Mouse (Mus musculus) heart, embryonic 16.5 days (tissue): ENCODE results near the gene Snd1. TPM values are rescaled to one million over a fixed set of nuclear protein-coding genes. Genes with fewer than 3 reads are reported as not detected.

Experiments
- ATAC-seq: fragments of 200-750 bp; cut with Nextera tagmentation; replicated peaks from 2 replicates; pipeline ENCODE4 v1.8.0; 2017; ENCODE audit warnings: moderate number of reproducible peaks; ENCODE audit not compliant: insufficient read depth, low FRiP score; ENCODE audit errors: extremely low read depth
- H3K27ac ChIP-seq: fragments of 300-500 bp; sonication (generic); 2 replicates; pipeline ENCODE4 v1.5.1; 2014; ENCODE audit warnings: mild to moderate bottlenecking, low read length, control low read depth, moderate library complexity
- H3K27me3 ChIP-seq: fragments of 300-500 bp; sonication (generic); 2 replicates; pipeline ENCODE4 v1.6.1; 2014; ENCODE audit warnings: low read length, mixed read lengths; ENCODE audit not compliant: control insufficient read depth, insufficient read depth
- H3K36me3 ChIP-seq: fragments of 300-500 bp; sonication (generic); 2 replicates; pipeline ENCODE4 v1.6.1; 2014; ENCODE audit not compliant: control insufficient read depth, insufficient read depth
- H3K4me1 ChIP-seq: fragments of 300-500 bp; sonication (generic); 2 replicates; pipeline ENCODE4 v1.6.1; 2014; ENCODE audit warnings: low read length, mixed read lengths; ENCODE audit not compliant: control insufficient read depth, insufficient read depth
- H3K4me2 ChIP-seq: fragments of 300-500 bp; sonication (generic); 2 replicates; pipeline ENCODE4 v1.6.1; 2014; ENCODE audit warnings: low read depth, mild to moderate bottlenecking, control low read depth, low read length
- H3K4me3 ChIP-seq: fragments of 300-500 bp; sonication (generic); 2 replicates; pipeline ENCODE4 v1.5.1; 2014; ENCODE audit warnings: mild to moderate bottlenecking, control low read depth, low read length
- H3K9ac ChIP-seq: fragments of 300-500 bp; sonication (generic); 2 replicates; pipeline ENCODE4 v1.6.1; 2014; ENCODE audit warnings: low read length, control low read depth
- H3K9me3 ChIP-seq: fragments of 300-500 bp; sonication (generic); replicated peaks from 2 replicates; pipeline ENCODE4 v1.6.1; 2016; ENCODE audit warnings: low read length; ENCODE audit not compliant: control insufficient read depth
- WGBS: fragments of 180-500 bp; shearing (Covaris S2); extraction: QIAGEN DNeasy Blood & Tissue Kit; methylation state at CpG from one replicate; pipeline ENCODE4 v1.1.7; 2014; 5-methylcytosine and 5-hydroxymethylcytosine counted together
- polyA plus RNA-seq: library from polyadenylated mRNA; unstranded; fragments of >200 nt; fragmentation: Nextera tagmentation; extraction: Ambion mirVana; gene quantifications from 2 replicates; pipeline ENCODE4 v1.2.1, GENCODE M21; 2015

Snd1 gene
- polyA plus RNA-seq, 1 experiment from 2014 or later: 81.8 TPM

GRCm38 (mm10) chr6:28603401-28603800, 128.5 kb downstream of the Snd1 start:
- H3K4me2 ChIP-seq: no peak overlapping the region
- H3K9ac ChIP-seq: no peak overlapping the region
- H3K4me3 ChIP-seq: no peak overlapping the region
- H3K9me3 ChIP-seq: no peaks in the 10 kb centered on the region
- ATAC-seq: no peak
- peaks cover 11% of the 10 kb centered on the region for H3K4me1 ChIP-seq
- H3K36me3 ChIP-seq: 0 out of 2 replicates have a peak, but pooled peaks cover 2% of the 10 kb centered on the region
- no peaks in the 10 kb centered on the region for H3K27me3 ChIP-seq
- H3K27ac ChIP-seq: no peak overlapping the region
- 44% methylated on average over 3 of the region's 3 CpGs for WGBS

GRCm38 (mm10) chr6:28603823-28604222, 128.9 kb downstream of the Snd1 start:
- peaks cover 11% of the 10 kb centered on the region for H3K4me1 ChIP-seq
- no peak overlapping the region for H3K9ac ChIP-seq
- no peak overlapping the region for H3K4me2 ChIP-seq
- H3K36me3 ChIP-seq: 0 out of 2 replicates have a peak, but pooled peaks cover 2% of the 10 kb centered on the region
- H3K27me3 ChIP-seq: no peaks in the 10 kb centered on the region
- WGBS: 17% methylated on average over 3 of the region's 3 CpGs
- no peak for ATAC-seq
- H3K9me3 ChIP-seq: no peaks in the 10 kb centered on the region
- no peak overlapping the region for H3K4me3 ChIP-seq
- H3K27ac ChIP-seq: 0 out of 2 replicates have a peak overlapping the region, but pooled peaks have one; percentile 3

DNA sequence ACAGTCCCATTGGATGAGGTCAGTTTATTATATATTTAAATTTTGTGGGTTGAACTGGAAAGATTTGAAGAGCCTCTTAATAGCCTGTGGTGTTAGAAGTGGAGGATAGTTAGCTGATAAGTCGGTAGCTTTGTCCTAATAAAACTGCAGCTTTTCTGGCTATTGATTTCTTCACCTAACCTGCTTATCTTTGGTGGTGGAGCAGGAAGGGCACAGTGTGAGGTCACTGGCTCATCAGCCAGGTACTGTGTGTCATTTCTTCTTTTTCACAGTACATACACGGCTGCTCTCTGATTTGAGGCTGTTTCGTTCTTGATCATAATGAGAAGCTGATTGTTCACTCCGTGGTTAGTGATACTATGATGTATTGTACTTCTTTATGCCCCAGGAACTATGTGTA, 134.4 kb downstream of the Snd1 start:
- H3K9me3 ChIP-seq: no peaks in the 10 kb centered on the region
- no peak overlapping the region for H3K4me2 ChIP-seq
- no peak overlapping the region for H3K9ac ChIP-seq
- no peaks in the 10 kb centered on the region for H3K4me1 ChIP-seq
- 78% methylated on average over 4 of the region's 4 CpGs for WGBS
- no peaks in the 10 kb centered on the region for H3K27me3 ChIP-seq
- H3K27ac ChIP-seq: no peak overlapping the region
- no peak overlapping the region for H3K4me3 ChIP-seq
- ATAC-seq: no peak
- no peaks in the 10 kb centered on the region for H3K36me3 ChIP-seq

- Histone ChIP-seq H3K9me3 (no peaks in the 10 kb centered on the region), H3K4me1 (no peaks in the 10 kb centered on the region), H3K4me3 (no peak overlapping the region), H3K4me2 (no peak overlapping the region), H3K27ac (no peak overlapping the region), H3K27me3 (no peaks in the 10 kb centered on the region), H3K9ac (no peak overlapping the region), H3K36me3 (no peaks in the 10 kb centered on the region)
- 93% methylated on average over 1 of the region's 1 CpGs for WGBS
- no peak for ATAC-seq
These were observed 135.2 kb downstream of the Snd1 start for GRCm38 (mm10) chr6:28610127-28610526.

GRCm38 (mm10) chr6:28613441-28613840, 138.5 kb downstream of the Snd1 start:
- no peak overlapping the region for H3K27ac ChIP-seq
- H3K27me3 ChIP-seq: no peaks in the 10 kb centered on the region
- no peak for ATAC-seq
- H3K9ac ChIP-seq: no peak overlapping the region
- no peaks in the 10 kb centered on the region for H3K36me3 ChIP-seq
- peaks cover 8% of the 10 kb centered on the region for H3K4me1 ChIP-seq
- no peak overlapping the region for H3K4me3 ChIP-seq
- no peak overlapping the region for H3K4me2 ChIP-seq
- WGBS: 72% methylated on average over 4 of the region's 4 CpGs
- H3K9me3 ChIP-seq: no peaks in the 10 kb centered on the region

- Histone ChIP-seq H3K36me3 (no peaks in the 10 kb centered on the region), H3K9ac (no peak overlapping the region), H3K27me3 (no peaks in the 10 kb centered on the region), H3K4me1 (peaks cover 20% of the 10 kb centered on the region), H3K27ac (no peak overlapping the region), H3K4me2 (no peak overlapping the region), H3K9me3 (no peaks in the 10 kb centered on the region), H3K4me3 (no peak overlapping the region)
- WGBS: 93% methylated on average over 4 of the region's 4 CpGs
- ATAC-seq: no peak
These were observed 139.9 kb downstream of the Snd1 start for GRCm38 (mm10) chr6:28614856-28615255.

- no peak overlapping the region for H3K4me3 ChIP-seq
- no peaks in the 10 kb centered on the region for H3K36me3 ChIP-seq
- no peak for ATAC-seq
- WGBS: 86% methylated on average over 3 of the region's 3 CpGs
- H3K4me2 ChIP-seq: no peak overlapping the region
- no peaks in the 10 kb centered on the region for H3K9me3 ChIP-seq
- no peak overlapping the region for H3K9ac ChIP-seq
- peaks cover 24% of the 10 kb centered on the region for H3K4me1 ChIP-seq
- no peaks in the 10 kb centered on the region for H3K27me3 ChIP-seq
- H3K27ac ChIP-seq: no peak overlapping the region
These were observed 140.5 kb downstream of the Snd1 start for GRCm38 (mm10) chr6:28615408-28615807.

DNA sequence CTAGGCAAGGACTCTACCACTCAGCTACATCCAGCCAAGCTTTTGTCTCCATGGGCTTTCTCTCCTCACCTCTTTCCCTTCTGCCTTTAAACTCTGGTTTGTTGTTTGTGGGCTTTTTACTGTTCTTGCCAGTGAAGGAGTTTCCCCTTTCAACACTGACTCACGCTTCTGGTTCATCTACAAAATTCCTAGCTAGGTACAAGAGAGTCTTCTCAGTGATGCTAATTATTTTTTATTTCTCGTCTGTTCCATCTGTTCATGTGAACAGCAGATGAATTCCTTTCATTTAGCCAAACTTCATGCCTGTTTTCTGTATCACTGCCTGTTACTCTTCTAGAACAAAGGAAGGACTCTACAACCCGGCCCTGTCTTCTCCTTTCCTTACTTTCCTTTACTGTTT, 141.0 kb downstream of the Snd1 start:
- no peak for ATAC-seq
- H3K4me2 ChIP-seq: no peak overlapping the region
- WGBS: 74% methylated on average over 3 of the region's 3 CpGs
- H3K9ac ChIP-seq: no peak overlapping the region
- no peak overlapping the region for H3K4me3 ChIP-seq
- no peaks in the 10 kb centered on the region for H3K27me3 ChIP-seq
- H3K9me3 ChIP-seq: no peaks in the 10 kb centered on the region
- H3K36me3 ChIP-seq: no peaks in the 10 kb centered on the region
- no peak overlapping the region for H3K27ac ChIP-seq
- peaks cover 24% of the 10 kb centered on the region for H3K4me1 ChIP-seq

GRCm38 (mm10) chr6:28618299-28618698, 143.4 kb downstream of the Snd1 start:
- 50% methylated on average over 3 of the region's 3 CpGs for WGBS
- Histone ChIP-seq H3K27me3 (no peaks in the 10 kb centered on the region), H3K9me3 (no peaks in the 10 kb centered on the region), H3K36me3 (no peaks in the 10 kb centered on the region), H3K4me3 (no peak overlapping the region), H3K4me1 (peaks cover 42% of the 10 kb centered on the region), H3K9ac (no peak overlapping the region), H3K4me2 (peak overlapping the region; percentile 22; the same call in 1 of the 2 replicates), H3K27ac (peak overlapping the region; percentile 76)
- no peak for ATAC-seq
